Mouse (Mus musculus): Measurements from ENCODE around the gene Trrap. TPM values are rescaled to one million over a fixed set of nuclear protein-coding genes. Genes with fewer than 3 reads are reported as not detected.

The Trrap gene
- polyA plus RNA-seq, 1 experiment from 2014 or later, result 57.2 TPM

DNA sequence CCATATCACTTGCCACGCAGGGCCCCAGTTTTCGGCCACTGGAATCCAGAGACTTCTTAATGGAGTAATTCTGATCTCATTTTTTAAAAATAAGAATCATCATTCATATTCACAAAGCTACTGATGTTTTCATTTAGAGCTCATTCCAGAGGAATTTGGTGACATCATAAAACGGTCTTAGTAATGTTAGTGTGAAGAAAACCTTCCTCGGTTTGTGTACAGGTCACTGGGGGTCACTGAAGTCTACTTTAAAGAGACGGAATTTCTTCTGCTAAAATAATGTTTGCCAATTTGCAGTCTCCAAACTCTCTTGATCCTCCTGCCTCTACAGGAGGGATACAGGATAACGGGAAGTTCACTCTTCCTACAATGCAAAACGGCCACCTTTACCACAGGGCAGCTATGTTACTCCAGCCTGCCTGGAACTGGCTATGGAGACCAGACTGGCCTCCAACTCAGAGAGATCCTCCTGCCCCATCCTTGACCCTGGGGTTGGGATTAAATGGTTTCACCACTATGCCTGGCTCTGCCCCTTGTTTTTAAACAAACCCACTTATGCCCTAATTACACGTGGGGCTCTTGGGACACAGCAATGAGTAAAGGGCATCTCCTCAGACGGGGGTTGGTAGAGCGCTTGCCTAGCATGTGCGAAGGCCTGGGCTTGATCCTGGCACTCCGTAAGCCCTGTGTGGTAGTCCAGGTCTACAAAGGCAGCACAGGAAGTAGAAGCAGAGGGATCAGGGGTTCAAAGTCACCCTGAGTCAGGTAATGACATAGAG, 137.0 kb downstream of the Trrap start:
- WGBS, result 62% methylated on average over 12 of the region's 12 CpGs
- Histone ChIP-seq H3K27me3 (no peaks in the 10 kb centered on the region), H3K36me3 (peaks cover 12% of the 10 kb centered on the region), H3K4me1 (peaks cover under 1% of the 10 kb centered on the region; the same call in 1 of the 2 replicates), H3K9ac (no peak overlapping the region), H3K9me3 (no peaks in the 10 kb centered on the region), H3K27ac (no peak overlapping the region), H3K4me3 (no peak overlapping the region), H3K4me2 (no peak overlapping the region)
- no peak for ATAC-seq (ENCODE audit: borderline replicate concordance, extremely low read depth, low FRiP score, low TSS enrichment)

DNA sequence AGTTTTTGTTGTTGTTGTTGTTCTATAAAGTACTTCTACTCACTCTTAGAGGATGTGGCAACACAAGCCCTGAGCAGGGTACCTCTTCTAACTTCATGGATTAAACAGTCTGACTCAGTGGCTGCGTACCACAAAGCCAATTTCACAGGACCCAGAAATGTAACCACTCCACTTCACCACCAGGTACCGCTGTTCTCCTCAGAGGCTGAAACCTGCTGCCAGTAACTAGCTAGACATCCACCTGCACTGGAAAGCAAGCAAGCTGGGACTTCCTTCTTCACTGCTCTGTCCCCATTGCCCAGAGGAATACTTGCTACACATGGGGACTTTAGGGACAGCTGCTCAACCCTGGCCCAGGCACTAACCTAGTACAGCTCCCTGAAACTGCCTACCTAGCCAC, 140.1 kb downstream of the Trrap start:
- ATAC-seq (ENCODE audit: borderline replicate concordance, extremely low read depth, low FRiP score, low TSS enrichment), result no peak
- H3K4me1 ChIP-seq, result peaks cover 17% of the 10 kb centered on the region; the same call in 1 of the 2 replicates

More for the DNA sequence above, 140.1 kb downstream of the Trrap start:
- no peak overlapping the region for H3K4me3 ChIP-seq
- no peaks in the 10 kb centered on the region for H3K36me3 ChIP-seq
- no peak overlapping the region for H3K27ac ChIP-seq
- H3K27me3 ChIP-seq, result no peaks in the 10 kb centered on the region
- no peak overlapping the region for H3K4me2 ChIP-seq
- no peak overlapping the region for H3K9ac ChIP-seq
- WGBS, result 56% methylated on average over 2 of the region's 2 CpGs
- H3K9me3 ChIP-seq, result no peaks in the 10 kb centered on the region

Small RNAs within 50 kb of the gene (microRNA-seq; reads per million reads assigned to microRNA genes)
- not detected for gene Mir7039

Other genes with a start within 250 kb of the Trrap start
- 0.15 and 0.42 TPM in 2 replicates for gene Nptx2, start 221.8 kb upstream of the Trrap start, polyA plus RNA-seq (2015; fragmentation: Nextera tagmentation; extraction: Ambion mirVana)
- 0.52 and 0.80 TPM in 2 replicates for gene Tmem130, start 5.9 kb upstream of the Trrap start, polyA plus RNA-seq (2015; fragmentation: Nextera tagmentation; extraction: Ambion mirVana)
- gene Smurf1, start 198.1 kb downstream of the Trrap start, polyA plus RNA-seq (2015; fragmentation: Nextera tagmentation; extraction: Ambion mirVana), result 18.5 and 20.2 TPM in 2 replicates